9 mouse cellular contexts compared by ENCODE assay signal in the genomic region with DNA sequence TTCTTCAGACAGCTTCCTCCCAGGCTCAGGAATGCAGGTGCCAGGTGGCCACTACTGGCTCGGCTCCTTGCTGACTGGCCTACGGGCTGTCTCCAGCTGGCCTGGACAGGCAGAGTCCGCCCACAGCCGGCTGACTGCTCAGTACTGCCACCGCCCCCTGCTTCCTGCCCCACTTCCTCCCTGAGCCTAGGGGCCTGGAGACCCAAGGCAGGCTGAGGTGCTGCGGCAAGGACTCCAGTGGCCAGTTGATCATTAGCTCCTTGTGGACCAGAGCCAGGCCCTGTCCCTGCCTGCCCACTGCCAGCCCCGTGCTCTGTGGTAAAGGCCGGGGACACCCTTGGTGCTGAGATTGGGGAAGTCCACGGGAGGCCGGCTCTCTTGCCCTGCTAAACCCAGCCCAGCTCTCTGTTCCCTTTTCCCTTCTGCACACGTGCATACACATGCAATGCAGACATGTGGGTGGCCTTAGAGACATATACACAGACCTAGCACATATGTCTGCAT. TPM values are rescaled to one million over a fixed set of nuclear protein-coding genes. Genes with fewer than 3 reads are reported as not detected.
DNase-seq lines count a peak whose midpoint lies in the region; ATAC-seq lines count a peak whose summit lies in the region.
"Had no signal": no experiment of that assay in that cellular context is flagged by ENCODE, and none has a peak within 500 bp of the region (broad histone marks: within the 10 kb centered on the region; RNA-seq: fewer than 3 reads in every experiment).

No protein-coding gene starts in this region.

- no peak overlapping the region for H3K4me2 ChIP-seq in forebrain, embryonic 14.5 days (ENCODE audit: low read length)
- H3K4me2 ChIP-seq in forebrain, embryonic 16.5 days (ENCODE audit: low read length), result no peak overlapping the region

- ATAC-seq in forebrain, embryonic 14.5 days, result no peak
- no peak for ATAC-seq in forebrain, embryonic 16.5 days
- ATAC-seq in inflammation-experienced regulatory T-cells, adult 6 months, result peak; percentile 89

- no peak overlapping the region for H3K4me3 ChIP-seq in forebrain, embryonic 14.5 days (ENCODE audit: low read depth, low read length)
- H3K4me3 ChIP-seq in forebrain, embryonic 16.5 days (replicated peaks; ENCODE audit: low read length), result no peak overlapping the region
- peak overlapping the region; percentile 87 for H3K4me3 ChIP-seq in megakaryocyte, embryonic 14.5 days (replicated peaks)
- H3K4me3 ChIP-seq: neural tube, embryonic 12.5 days had no signal

- DNase-seq in forebrain, embryonic 14.5 days (ENCODE audit: low spot score), result no peak
- peak; percentile 85 for DNase-seq in cerebellum, adult 9-11 months
- peak; percentile 67 for DNase-seq in gastrocnemius, postnatal 25 days
- peak; percentile 61 to 64 for DNase-seq in left cerebral cortex, postnatal 14 days (ENCODE audit: low spot score in 2 of 2)
- peak; percentile 38 to 60 for DNase-seq in spleen, postnatal 14 days (ENCODE audit: low spot score in 2 of 2)

- H3K4me1 ChIP-seq in forebrain, embryonic 14.5 days (ENCODE audit: control insufficient read depth, insufficient read depth, low read length), result no peaks in the 10 kb centered on the region
- H3K4me1 ChIP-seq in forebrain, embryonic 16.5 days (replicated peaks; ENCODE audit: control insufficient read depth, insufficient read depth, low read length), result no peaks in the 10 kb centered on the region
- H3K4me1 ChIP-seq in megakaryocyte, embryonic 14.5 days, result peaks cover 45% of the 10 kb centered on the region
- H3K4me1 ChIP-seq: neural tube, embryonic 12.5 days had no signal

- peak overlapping the region; percentile 9; the same call in 1 of the 2 replicates for H3K27ac ChIP-seq in forebrain, embryonic 14.5 days (ENCODE audit: low read depth, low read length)
- H3K27ac ChIP-seq in forebrain, embryonic 16.5 days (ENCODE audit: low read length), result no peak overlapping the region
- H3K27ac ChIP-seq: neural tube, embryonic 12.5 days had no signal

- H3K9ac ChIP-seq in forebrain, embryonic 14.5 days (ENCODE audit: low read length), result no peak overlapping the region
- H3K9ac ChIP-seq in forebrain, embryonic 16.5 days (replicated peaks; ENCODE audit: low read depth, low read length), result no peak overlapping the region
- H3K9ac ChIP-seq: neural tube, embryonic 12.5 days had no signal

- H3K9me3 ChIP-seq in forebrain, embryonic 14.5 days (replicated peaks; ENCODE audit: control insufficient read depth, low read length), result no peaks in the 10 kb centered on the region
- H3K9me3 ChIP-seq in forebrain, embryonic 16.5 days (ENCODE audit: control insufficient read depth, low read length), result no peaks in the 10 kb centered on the region
- H3K9me3 ChIP-seq in megakaryocyte, embryonic 14.5 days, result no peaks in the 10 kb centered on the region
- H3K9me3 ChIP-seq: neural tube, embryonic 12.5 days had no signal

- H3K27me3 ChIP-seq in forebrain, embryonic 14.5 days (replicated peaks; ENCODE audit: control insufficient read depth, insufficient read depth, low read length), result 0 out of 2 replicates have a peak, but pooled peaks cover 1% of the 10 kb centered on the region
- no peaks in the 10 kb centered on the region for H3K27me3 ChIP-seq in forebrain, embryonic 16.5 days (replicated peaks; ENCODE audit: control insufficient read depth, insufficient read depth, low read length)
- H3K27me3 ChIP-seq in megakaryocyte, embryonic 14.5 days (replicated peaks), result peaks cover 89% of the 10 kb centered on the region
- H3K27me3 ChIP-seq: neural tube, embryonic 12.5 days had no signal

- H3K36me3 ChIP-seq in forebrain, embryonic 14.5 days (ENCODE audit: control insufficient read depth, insufficient read depth, low read length), result no peaks in the 10 kb centered on the region
- H3K36me3 ChIP-seq in forebrain, embryonic 16.5 days (ENCODE audit: control insufficient read depth, insufficient read depth), result no peaks in the 10 kb centered on the region
- H3K36me3 ChIP-seq in megakaryocyte, embryonic 14.5 days (replicated peaks; ENCODE audit: low read length), result no peaks in the 10 kb centered on the region
- H3K36me3 ChIP-seq: neural tube, embryonic 12.5 days had no signal

- 70% methylated on average over 11 of the region's 11 CpGs for WGBS in forebrain, embryonic 14.5 days
- WGBS in forebrain, embryonic 16.5 days, result 63% methylated on average over 11 of the region's 11 CpGs

- intact Hi-C loops in left cerebral cortex, postnatal 14 days (cut with DNase I), result no loop called here

RNA-seq across cellular contexts. Expression of gene Sh3tc1, which starts 10.8 kb away (rescaled TPM):
- 1.3 and 2.2 TPM in 2 replicates for polyA plus RNA-seq in forebrain, embryonic 14.5 days (2014; fragmentation: Nextera tagmentation; extraction: Ambion mirVana)
- polyA plus RNA-seq in forebrain, embryonic 16.5 days (2015; fragmentation: Nextera tagmentation; extraction: Ambion mirVana), result 2.3 and 2.8 TPM in 2 replicates
- total RNA-seq in gastrocnemius, postnatal 25 days (2021), result 1 to 10 TPM; 1.8 to 2.1 TPM
- polyA plus RNA-seq in inflammation-experienced regulatory T-cells, adult 6 months (2017; shearing (Covaris generic)), result 1 to 10 TPM; 1.1 to 2.2 (median 1.4) TPM
- 1 to 10 TPM; 2.7 to 3.3 TPM for total RNA-seq in left cerebral cortex, postnatal 14 days (2021)
- polyA plus RNA-seq in megakaryocyte, embryonic 14.5 days (2012; ENCODE audit: insufficient read depth, low replicate concordance), result 1.7 and 2.6 TPM in 2 replicates

RNA-seq across cellular contexts. Expression of gene Ablim2, which starts 28.7 kb away (rescaled TPM):
- 4.7 and 7.4 TPM in 2 replicates for polyA plus RNA-seq in forebrain, embryonic 14.5 days (2014; fragmentation: Nextera tagmentation; extraction: Ambion mirVana)
- 9.4 and 16.3 TPM in 2 replicates for polyA plus RNA-seq in forebrain, embryonic 16.5 days (2015; fragmentation: Nextera tagmentation; extraction: Ambion mirVana)
- total RNA-seq in gastrocnemius, postnatal 25 days (2021), result 10 to 100 TPM; 33.4 to 42.7 TPM
- 1 to 10 TPM; 1.8 to 2.1 (median 1.8) TPM for polyA plus RNA-seq in inflammation-experienced regulatory T-cells, adult 6 months (2017; shearing (Covaris generic))
- total RNA-seq in left cerebral cortex, postnatal 14 days (2021), result 100 to 1,000 TPM; 106 to 112 TPM
- 0.28 TPM in 1 of 2 replicates, not detected in the other for polyA plus RNA-seq in megakaryocyte, embryonic 14.5 days (2012; ENCODE audit: insufficient read depth, low replicate concordance)

RNA-seq across cellular contexts. Expression of gene Htra3, which starts 49.4 kb away (rescaled TPM):
- polyA plus RNA-seq in forebrain, embryonic 14.5 days (2014; fragmentation: Nextera tagmentation; extraction: Ambion mirVana), result 7.8 and 10.0 TPM in 2 replicates
- polyA plus RNA-seq in forebrain, embryonic 16.5 days (2015; fragmentation: Nextera tagmentation; extraction: Ambion mirVana), result 11.3 and 11.8 TPM in 2 replicates
- 10 to 100 TPM; 37.4 to 46.7 TPM for total RNA-seq in gastrocnemius, postnatal 25 days (2021)
- not detected for polyA plus RNA-seq in inflammation-experienced regulatory T-cells, adult 6 months (2017; shearing (Covaris generic))
- 10 to 100 TPM; 13.0 to 13.6 TPM for total RNA-seq in left cerebral cortex, postnatal 14 days (2021)
- polyA plus RNA-seq in megakaryocyte, embryonic 14.5 days (2012; ENCODE audit: insufficient read depth, low replicate concordance), result 1.2 and 1.9 TPM in 2 replicates
